Mouse (Mus musculus): ENCODE results near the gene Rrp9. TPM values are rescaled to one million over a fixed set of nuclear protein-coding genes. Genes with fewer than 3 reads are reported as not detected.

The Rrp9 gene
- polyA plus RNA-seq, 1 experiment from 2014 or later = 56.2 TPM

GRCm38 (mm10) chr9:106471892-106472291, 3.9 kb upstream of the Rrp9 start:
- Histone ChIP-seq H3K4me3 (ENCODE audit: low read length) (peak overlapping the region; percentile 21; the same call in 1 of the 2 replicates), H3K27me3 (ENCODE audit: insufficient read depth, low read length) (no peaks in the 10 kb centered on the region), H3K9me3 (ENCODE audit: low read length) (no peaks in the 10 kb centered on the region), H3K27ac (ENCODE audit: low read length) (0 out of 2 replicates have a peak overlapping the region, but pooled peaks have one; percentile 13), H3K4me1 (ENCODE audit: insufficient read depth, low read length) (peaks cover 34% of the 10 kb centered on the region), H3K9ac (replicated peaks; ENCODE audit: low read length) (no peak overlapping the region; the same call in 1 of the 2 replicates), H3K4me2 (replicated peaks; ENCODE audit: low read depth, low read length) (peak overlapping the region; percentile 41), H3K36me3 (ENCODE audit: insufficient read depth, low read length) (no peaks in the 10 kb centered on the region)
- ATAC-seq (ENCODE audit: low FRiP score, low TSS enrichment) = 0 out of 2 replicates have a peak, but pooled peaks have one; percentile 5
- 19% methylated on average over 5 of the region's 5 CpGs for WGBS

- H3K27ac ChIP-seq (ENCODE audit: low read length) = 0 out of 2 replicates have a peak overlapping the region, but pooled peaks have one; percentile 13
- WGBS = 67% methylated on average over 4 of the region's 4 CpGs
Observed at GRCm38 (mm10) chr9:106472321-106472720, 3.4 kb upstream of the Rrp9 start.

GRCm38 (mm10) chr9:106473081-106473752, 2.5 kb upstream of the Rrp9 start:
- Histone ChIP-seq H3K4me2 (replicated peaks; ENCODE audit: low read depth, low read length) (no peak overlapping the region), H3K9ac (replicated peaks; ENCODE audit: low read length) (0 out of 2 replicates have a peak overlapping the region, but pooled peaks have one; percentile 31), H3K27ac (ENCODE audit: low read length) (no peak overlapping the region), H3K36me3 (ENCODE audit: insufficient read depth, low read length) (no peaks in the 10 kb centered on the region), H3K9me3 (ENCODE audit: low read length) (no peaks in the 10 kb centered on the region), H3K4me1 (ENCODE audit: insufficient read depth, low read length) (peaks cover 42% of the 10 kb centered on the region), H3K27me3 (ENCODE audit: insufficient read depth, low read length) (no peaks in the 10 kb centered on the region), H3K4me3 (ENCODE audit: low read length) (no peak overlapping the region)
- no peak for ATAC-seq (ENCODE audit: low FRiP score, low TSS enrichment)
- WGBS = 88% methylated on average over 16 of the region's 16 CpGs

More at GRCm38 (mm10) chr9:106472321-106472720, 3.4 kb upstream of the Rrp9 start:
- no peaks in the 10 kb centered on the region for H3K36me3 ChIP-seq (ENCODE audit: insufficient read depth, low read length)
- H3K4me1 ChIP-seq (ENCODE audit: insufficient read depth, low read length) = peaks cover 34% of the 10 kb centered on the region
- H3K4me3 ChIP-seq (ENCODE audit: low read length) = no peak overlapping the region
- H3K27me3 ChIP-seq (ENCODE audit: insufficient read depth, low read length) = no peaks in the 10 kb centered on the region
- no peak for ATAC-seq (ENCODE audit: low FRiP score, low TSS enrichment)
- H3K9ac ChIP-seq (replicated peaks; ENCODE audit: low read length) = peak overlapping the region; percentile 31
- peak overlapping the region; percentile 41; the same call in 1 of the 2 replicates for H3K4me2 ChIP-seq (replicated peaks; ENCODE audit: low read depth, low read length)
- H3K9me3 ChIP-seq (ENCODE audit: low read length) = no peaks in the 10 kb centered on the region

GRCm38 (mm10) chr9:106473753-106474105, 2.0 kb upstream of the Rrp9 start:
- Histone ChIP-seq H3K9me3 (ENCODE audit: low read length) (no peaks in the 10 kb centered on the region), H3K4me2 (replicated peaks; ENCODE audit: low read depth, low read length) (no peak overlapping the region), H3K9ac (replicated peaks; ENCODE audit: low read length) (no peak overlapping the region), H3K27ac (ENCODE audit: low read length) (no peak overlapping the region), H3K4me1 (ENCODE audit: insufficient read depth, low read length) (peaks cover 45% of the 10 kb centered on the region), H3K27me3 (ENCODE audit: insufficient read depth, low read length) (no peaks in the 10 kb centered on the region), H3K4me3 (ENCODE audit: low read length) (no peak overlapping the region), H3K36me3 (ENCODE audit: insufficient read depth, low read length) (no peaks in the 10 kb centered on the region)
- WGBS = 78% methylated on average over 5 of the region's 5 CpGs
- no peak for ATAC-seq (ENCODE audit: low FRiP score, low TSS enrichment)

- Histone ChIP-seq H3K27ac (ENCODE audit: low read length) (no peak overlapping the region), H3K9ac (replicated peaks; ENCODE audit: low read length) (peak overlapping the region; percentile 47), H3K4me3 (ENCODE audit: low read length) (no peak overlapping the region), H3K27me3 (ENCODE audit: insufficient read depth, low read length) (no peaks in the 10 kb centered on the region), H3K9me3 (ENCODE audit: low read length) (no peaks in the 10 kb centered on the region), H3K36me3 (ENCODE audit: insufficient read depth, low read length) (no peaks in the 10 kb centered on the region), H3K4me1 (ENCODE audit: insufficient read depth, low read length) (peaks cover 45% of the 10 kb centered on the region), H3K4me2 (replicated peaks; ENCODE audit: low read depth, low read length) (0 out of 2 replicates have a peak overlapping the region, but pooled peaks have one; percentile 15)
- 5% methylated on average over 6 of the region's 6 CpGs for WGBS
- peak; percentile 5 for ATAC-seq (ENCODE audit: low FRiP score, low TSS enrichment)
Observed at GRCm38 (mm10) chr9:106474456-106474855, 1.3 kb upstream of the Rrp9 start.

- H3K27me3 ChIP-seq (ENCODE audit: insufficient read depth, low read length) = no peaks in the 10 kb centered on the region
- no peaks in the 10 kb centered on the region for H3K9me3 ChIP-seq (ENCODE audit: low read length)
- H3K36me3 ChIP-seq (ENCODE audit: insufficient read depth, low read length) = no peaks in the 10 kb centered on the region
- WGBS = 74% methylated on average over 7 of the region's 7 CpGs
- H3K4me2 ChIP-seq (replicated peaks; ENCODE audit: low read depth, low read length) = no peak overlapping the region
- peak overlapping the region; percentile 29 for H3K9ac ChIP-seq (replicated peaks; ENCODE audit: low read length)
- no peak for ATAC-seq (ENCODE audit: low FRiP score, low TSS enrichment)
- no peak overlapping the region for H3K27ac ChIP-seq (ENCODE audit: low read length)
- peaks cover 45% of the 10 kb centered on the region for H3K4me1 ChIP-seq (ENCODE audit: insufficient read depth, low read length)
- H3K4me3 ChIP-seq (ENCODE audit: low read length) = no peak overlapping the region
Observed at GRCm38 (mm10) chr9:106475046-106475445, 717 bp upstream of the Rrp9 start.

DNA sequence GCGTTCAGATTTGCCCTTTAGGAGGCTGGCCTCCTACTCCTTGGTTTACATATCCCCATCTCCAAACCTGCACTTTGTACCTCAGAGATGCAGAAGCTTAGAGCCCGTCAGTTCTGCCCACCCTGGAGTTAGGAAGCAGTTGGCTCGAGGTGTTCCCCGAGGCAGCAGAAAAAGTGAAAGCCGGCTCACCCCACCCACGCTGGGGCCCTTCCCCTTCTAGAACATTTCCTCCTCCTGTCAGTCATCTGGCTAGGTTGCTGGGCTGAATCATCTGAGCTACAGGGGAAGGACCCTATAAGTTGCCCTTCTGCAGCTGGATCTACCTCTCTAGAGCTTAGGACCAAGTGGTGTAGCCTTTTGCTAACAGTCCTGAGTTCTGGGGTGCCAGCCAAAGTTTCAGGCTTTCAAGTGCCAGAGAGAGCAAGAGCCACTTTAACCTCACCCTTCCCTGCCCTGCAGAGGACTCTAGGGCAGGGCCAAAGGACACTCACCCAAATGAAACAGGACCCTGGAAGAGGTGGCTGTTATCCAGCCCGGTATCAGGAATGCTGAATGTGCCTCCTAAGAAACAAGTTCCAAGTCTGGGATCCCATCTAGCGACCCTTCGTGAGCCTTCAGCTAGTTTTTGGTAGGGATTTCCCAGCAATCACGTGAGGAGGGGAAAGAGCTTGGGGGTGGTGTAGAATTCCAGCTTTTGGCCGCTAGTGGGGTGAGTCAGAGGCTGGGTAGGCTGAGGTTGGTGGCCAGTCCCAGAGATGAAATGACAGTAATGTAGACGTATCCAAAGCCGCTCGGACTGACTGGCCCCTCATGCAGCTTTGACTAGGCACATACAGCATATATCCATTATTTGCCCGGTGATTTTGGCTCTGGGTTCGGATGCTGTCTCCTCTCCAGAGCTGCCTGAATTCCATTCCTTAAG, 500 bp downstream of the Rrp9 start:
- Histone ChIP-seq H3K4me1 (ENCODE audit: insufficient read depth, low read length) (peaks cover 45% of the 10 kb centered on the region), H3K9me3 (ENCODE audit: low read length) (no peaks in the 10 kb centered on the region), H3K9ac (replicated peaks; ENCODE audit: low read length) (peak overlapping the region; percentile 55), H3K36me3 (ENCODE audit: insufficient read depth, low read length) (peaks cover 8% of the 10 kb centered on the region), H3K27ac (ENCODE audit: low read length) (peak overlapping the region; percentile 63), H3K4me2 (replicated peaks; ENCODE audit: low read depth, low read length) (peak overlapping the region; percentile 37), H3K4me3 (ENCODE audit: low read length) (peak overlapping the region; percentile 3), H3K27me3 (ENCODE audit: insufficient read depth, low read length) (no peaks in the 10 kb centered on the region)
- ATAC-seq (ENCODE audit: low FRiP score, low TSS enrichment) = peak; percentile 47
- WGBS = 22% methylated on average over 16 of the region's 16 CpGs

- H3K9ac ChIP-seq (replicated peaks; ENCODE audit: low read length) = peak within 1 kb of the TSS; percentile 74
- peak; percentile 98 for ATAC-seq (ENCODE audit: low FRiP score, low TSS enrichment)
- under 1% methylated on average over 40 of the region's 41 CpGs for WGBS
- peak within 1 kb of the TSS; percentile 98 for H3K4me2 ChIP-seq (replicated peaks; ENCODE audit: low read depth, low read length)
- peaks cover 41% of the 10 kb centered on the region for H3K4me1 ChIP-seq (ENCODE audit: insufficient read depth, low read length)
- H3K9me3 ChIP-seq (ENCODE audit: low read length) = no peaks in the 10 kb centered on the region
- H3K36me3 ChIP-seq (ENCODE audit: insufficient read depth, low read length) = peaks cover 13% of the 10 kb centered on the region
- H3K27me3 ChIP-seq (ENCODE audit: insufficient read depth, low read length) = no peaks in the 10 kb centered on the region
- peak within 1 kb of the TSS; percentile 73 for H3K4me3 ChIP-seq (ENCODE audit: low read length)
- peak within 1 kb of the TSS; percentile 63 for H3K27ac ChIP-seq (ENCODE audit: low read length)
Observed at GRCm38 (mm10) chr9:106476924-106477484, 1.2 kb downstream of the Rrp9 start, which contains the start of gene Parp3. Gene Parp3 (minus strand): TSS chr9:106476949.

- ATAC-seq (ENCODE audit: low FRiP score, low TSS enrichment) = no peak
- Histone ChIP-seq H3K27ac (ENCODE audit: low read length) (peak overlapping the region; percentile 39; the same call in 1 of the 2 replicates), H3K4me2 (replicated peaks; ENCODE audit: low read depth, low read length) (peak overlapping the region; percentile 98), H3K9ac (replicated peaks; ENCODE audit: low read length) (peak overlapping the region; percentile 74), H3K4me3 (ENCODE audit: low read length) (peak overlapping the region; percentile 73), H3K9me3 (ENCODE audit: low read length) (no peaks in the 10 kb centered on the region), H3K36me3 (ENCODE audit: insufficient read depth, low read length) (peaks cover 16% of the 10 kb centered on the region), H3K4me1 (ENCODE audit: insufficient read depth, low read length) (peaks cover 39% of the 10 kb centered on the region), H3K27me3 (ENCODE audit: insufficient read depth, low read length) (no peaks in the 10 kb centered on the region)
- WGBS = 4% methylated on average over 16 of the region's 16 CpGs
Observed at GRCm38 (mm10) chr9:106477649-106478048, 1.9 kb downstream of the Rrp9 start.
